Mouse (Mus musculus) midbrain, embryonic 15.5 days (tissue): ENCODE data around the gene Necab2. TPM values are rescaled to one million over a fixed set of nuclear protein-coding genes. Genes with fewer than 3 reads are reported as not detected.
A peak's percentile ranks its signal among the peaks of the same experiment; 100 is the strongest.

Source experiments
- ATAC-seq: fragments of 200-750 bp; cut with Nextera tagmentation; replicated peaks from 2 replicates; pipeline ENCODE4 v1.8.0; 2017; ENCODE audit warnings: moderate TSS enrichment
- H3K27ac ChIP-seq: fragments of 300-500 bp; sonication (generic); 2 replicates; pipeline ENCODE4 v1.5.1; 2015; ENCODE audit warnings: mild to moderate bottlenecking, inconsistent platforms
- H3K27me3 ChIP-seq: fragments of 300-500 bp; sonication (generic); replicated peaks from 2 replicates; pipeline ENCODE4 v1.6.1; 2015; ENCODE audit warnings: inconsistent platforms
- H3K36me3 ChIP-seq: fragments of 300-500 bp; sonication (generic); replicated peaks from 2 replicates; pipeline ENCODE4 v1.6.1; 2015; ENCODE audit warnings: inconsistent platforms
- H3K4me1 ChIP-seq: fragments of 300-500 bp; sonication (generic); 2 replicates; pipeline ENCODE4 v1.6.1; 2015; ENCODE audit warnings: inconsistent platforms
- H3K4me2 ChIP-seq: fragments of 300-500 bp; sonication (generic); 2 replicates; pipeline ENCODE4 v1.6.1; 2015; ENCODE audit warnings: inconsistent platforms, mild to moderate bottlenecking, moderate library complexity
- H3K4me3 ChIP-seq: fragments of 300-500 bp; sonication (generic); 2 replicates; pipeline ENCODE4 v1.5.1; 2015; ENCODE audit warnings: mild to moderate bottlenecking, inconsistent platforms
- H3K9ac ChIP-seq: fragments of 300-500 bp; sonication (generic); 2 replicates; pipeline ENCODE4 v1.6.1; 2015; ENCODE audit warnings: mild to moderate bottlenecking, inconsistent platforms
- H3K9me3 ChIP-seq: fragments of 300-500 bp; sonication (generic); 2 replicates; pipeline ENCODE4 v1.6.1; 2016; ENCODE audit warnings: inconsistent platforms
- WGBS: fragments of 180-500 bp; shearing (Covaris S2); methylation state at CpG from one replicate; pipeline ENCODE4 v1.1.7; 2015; ENCODE audit warnings: mixed read lengths; 5-methylcytosine and 5-hydroxymethylcytosine counted together
- polyA plus RNA-seq: library from polyadenylated mRNA; unstranded; fragments of >200 nt; fragmentation: Nextera tagmentation; extraction: Ambion mirVana; gene quantifications from 2 replicates; pipeline ENCODE4 v1.2.1, GENCODE M21; 2015

The Necab2 gene
- 53.0 and 60.5 TPM in 2 replicates for polyA plus RNA-seq

GRCm38 (mm10) chr8:119446211-119446989, at the start of gene Necab2:
Gene Necab2 (plus strand): TSS chr8:119446719.
- peak; percentile 61 for ATAC-seq
- Histone ChIP-seq H3K9me3 (no peaks in the 10 kb centered on the region), H3K4me2 (peak within 1 kb of the TSS; percentile 72), H3K27me3 (0 out of 2 replicates have a peak, but pooled peaks cover 4% of the 10 kb centered on the region), H3K4me3 (peak within 1 kb of the TSS; percentile 66), H3K4me1 (peaks cover 14% of the 10 kb centered on the region), H3K27ac (no peak within 1 kb of the TSS), H3K36me3 (no peaks in the 10 kb centered on the region), H3K9ac (peak within 1 kb of the TSS; percentile 77)
- 4% methylated on average over 32 of the region's 52 CpGs for WGBS

- Histone ChIP-seq H3K9ac (no peak overlapping the region), H3K36me3 (no peaks in the 10 kb centered on the region), H3K4me1 (peaks cover 12% of the 10 kb centered on the region), H3K27me3 (no peaks in the 10 kb centered on the region), H3K4me2 (no peak overlapping the region), H3K9me3 (no peaks in the 10 kb centered on the region), H3K4me3 (no peak overlapping the region), H3K27ac (no peak overlapping the region)
- ATAC-seq = no peak
- WGBS = 82% methylated on average over 9 of the region's 9 CpGs
Measured at GRCm38 (mm10) chr8:119398558-119398957, 48.0 kb upstream of the Necab2 start.

- 82% methylated on average over 6 of the region's 6 CpGs for WGBS
- H3K4me3 ChIP-seq = no peak overlapping the region
- no peak overlapping the region for H3K27ac ChIP-seq
- H3K36me3 ChIP-seq = no peaks in the 10 kb centered on the region
- H3K9me3 ChIP-seq = no peaks in the 10 kb centered on the region
- H3K4me2 ChIP-seq = no peak overlapping the region
- ATAC-seq = no peak
- H3K27me3 ChIP-seq = no peaks in the 10 kb centered on the region
- no peak overlapping the region for H3K9ac ChIP-seq
- peaks cover 10% of the 10 kb centered on the region for H3K4me1 ChIP-seq
Measured at GRCm38 (mm10) chr8:119399255-119399654, 47.3 kb upstream of the Necab2 start.

- Histone ChIP-seq H3K4me1 (peaks cover 9% of the 10 kb centered on the region), H3K27ac (no peak overlapping the region), H3K36me3 (no peaks in the 10 kb centered on the region), H3K4me3 (no peak overlapping the region), H3K9me3 (no peaks in the 10 kb centered on the region), H3K27me3 (no peaks in the 10 kb centered on the region), H3K9ac (no peak overlapping the region), H3K4me2 (no peak overlapping the region)
- ATAC-seq = no peak
- 88% methylated on average over 9 of the region's 9 CpGs for WGBS
Measured at GRCm38 (mm10) chr8:119400122-119400671, 46.3 kb upstream of the Necab2 start.

GRCm38 (mm10) chr8:119400904-119401303, 45.6 kb upstream of the Necab2 start:
- H3K4me2 ChIP-seq = no peak overlapping the region
- no peaks in the 10 kb centered on the region for H3K36me3 ChIP-seq
- no peaks in the 10 kb centered on the region for H3K9me3 ChIP-seq
- no peak overlapping the region for H3K27ac ChIP-seq
- peaks cover 3% of the 10 kb centered on the region for H3K4me1 ChIP-seq
- ATAC-seq = no peak
- H3K27me3 ChIP-seq = no peaks in the 10 kb centered on the region
- no peak overlapping the region for H3K4me3 ChIP-seq
- no peak overlapping the region for H3K9ac ChIP-seq
- WGBS = 93% methylated on average over 3 of the region's 3 CpGs

- H3K9me3 ChIP-seq = no peaks in the 10 kb centered on the region
- no peak for ATAC-seq
- WGBS = 71% methylated on average over 10 of the region's 10 CpGs
- no peak overlapping the region for H3K4me2 ChIP-seq
- peaks cover 9% of the 10 kb centered on the region; the same call in 1 of the 2 replicates for H3K36me3 ChIP-seq
- no peak overlapping the region for H3K4me3 ChIP-seq
- H3K4me1 ChIP-seq = no peaks in the 10 kb centered on the region
- H3K27ac ChIP-seq = no peak overlapping the region
- no peak overlapping the region for H3K9ac ChIP-seq
- no peaks in the 10 kb centered on the region for H3K27me3 ChIP-seq
Measured at GRCm38 (mm10) chr8:119403912-119404311, 42.6 kb upstream of the Necab2 start.

- H3K9ac ChIP-seq = no peak overlapping the region
- no peaks in the 10 kb centered on the region for H3K9me3 ChIP-seq
- H3K36me3 ChIP-seq = peaks cover 16% of the 10 kb centered on the region; the same call in 1 of the 2 replicates
- H3K27me3 ChIP-seq = no peaks in the 10 kb centered on the region
- no peak for ATAC-seq
- WGBS = 96% methylated on average over 5 of the region's 5 CpGs
- H3K4me3 ChIP-seq = no peak overlapping the region
- H3K4me1 ChIP-seq = no peaks in the 10 kb centered on the region
- no peak overlapping the region for H3K4me2 ChIP-seq
- no peak overlapping the region for H3K27ac ChIP-seq
Measured at GRCm38 (mm10) chr8:119404648-119405047, 41.9 kb upstream of the Necab2 start.

- no peak overlapping the region for H3K9ac ChIP-seq
- no peaks in the 10 kb centered on the region for H3K27me3 ChIP-seq
- whole genome bisulfite sequencing = 86% methylated on average over 8 of the region's 8 CpGs
- H3K4me3 ChIP-seq = no peak overlapping the region
- H3K4me2 ChIP-seq = no peak overlapping the region
- H3K36me3 ChIP-seq = peaks cover 29% of the 10 kb centered on the region
- H3K4me1 ChIP-seq = 0 out of 2 replicates have a peak, but pooled peaks cover 4% of the 10 kb centered on the region
- ATAC-seq = no peak
- H3K27ac ChIP-seq = no peak overlapping the region
- no peaks in the 10 kb centered on the region for H3K9me3 ChIP-seq
Measured at GRCm38 (mm10) chr8:119408311-119408710, 38.2 kb upstream of the Necab2 start.

- Histone ChIP-seq H3K36me3 (peaks cover 29% of the 10 kb centered on the region), H3K27me3 (no peaks in the 10 kb centered on the region; the same call in 1 of the 2 replicates), H3K4me1 (0 out of 2 replicates have a peak, but pooled peaks cover 4% of the 10 kb centered on the region), H3K4me2 (no peak overlapping the region), H3K9ac (no peak overlapping the region), H3K4me3 (no peak overlapping the region), H3K9me3 (no peaks in the 10 kb centered on the region), H3K27ac (no peak overlapping the region)
- 59% methylated on average over 10 of the region's 10 CpGs for WGBS
- ATAC-seq = 0 out of 2 replicates have a peak, but pooled peaks have one; percentile 27
Measured at GRCm38 (mm10) chr8:119412037-119412734, 34.3 kb upstream of the Necab2 start.

- H3K36me3 ChIP-seq = peaks cover 28% of the 10 kb centered on the region
- no peaks in the 10 kb centered on the region; the same call in 1 of the 2 replicates for H3K27me3 ChIP-seq
- 13% methylated on average over 18 of the region's 18 CpGs for WGBS
- no peaks in the 10 kb centered on the region for H3K9me3 ChIP-seq
- no peak overlapping the region for H3K27ac ChIP-seq
- ATAC-seq = peak; percentile 86
- H3K9ac ChIP-seq = peak overlapping the region; percentile 42; the same call in 1 of the 2 replicates
- 0 out of 2 replicates have a peak, but pooled peaks cover 4% of the 10 kb centered on the region for H3K4me1 ChIP-seq
- peak overlapping the region; percentile 13; the same call in 1 of the 2 replicates for H3K4me3 ChIP-seq
- H3K4me2 ChIP-seq = peak overlapping the region; percentile 46
Measured at GRCm38 (mm10) chr8:119412735-119413498, 33.6 kb upstream of the Necab2 start.

GRCm38 (mm10) chr8:119413605-119414004, 32.9 kb upstream of the Necab2 start:
- WGBS = 86% methylated on average over 10 of the region's 10 CpGs
- Histone ChIP-seq H3K4me1 (0 out of 2 replicates have a peak, but pooled peaks cover 4% of the 10 kb centered on the region), H3K4me2 (no peak overlapping the region), H3K36me3 (peaks cover 22% of the 10 kb centered on the region), H3K27ac (no peak overlapping the region), H3K9me3 (no peaks in the 10 kb centered on the region), H3K27me3 (no peaks in the 10 kb centered on the region; the same call in 1 of the 2 replicates), H3K9ac (no peak overlapping the region), H3K4me3 (no peak overlapping the region)
- ATAC-seq = no peak
